Mouse (Mus musculus): ENCODE measurements around the gene Caprin1.

DNA sequence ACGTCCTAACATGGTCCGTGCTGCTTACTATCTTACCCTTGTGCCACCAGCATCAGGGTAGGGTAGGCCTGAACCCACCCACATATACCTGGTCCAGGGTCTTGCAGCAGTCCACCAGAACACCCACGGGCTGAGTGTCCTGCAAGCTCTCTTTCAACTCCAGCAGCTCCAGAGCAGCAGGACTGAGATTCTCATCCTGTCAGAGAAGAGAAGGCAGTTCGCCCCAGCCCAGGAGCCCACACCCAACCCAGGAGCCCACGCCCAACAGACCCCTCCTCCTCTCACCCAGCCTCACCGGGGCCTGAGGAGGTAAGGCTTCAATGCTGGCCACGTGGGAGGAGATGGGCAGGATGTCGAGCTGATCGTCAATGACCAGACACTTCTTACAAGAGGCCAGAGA is 49.6 kb downstream of the Caprin1 start:
- no peak for TF ChIP-seq EP300 (IDR thresholded peaks at IDR 0.05; ENCODE audit: low read depth)
- no peak for TF ChIP-seq CTCF (IDR thresholded peaks at IDR 0.05; ENCODE audit: low read depth)
